Mouse (Mus musculus): ENCODE measurements at regions not wholly inside any gene's neighbourhood (a gene's known extent, or its start where the extent isn't known, plus 50 kb on each side); places are given as distances from the start of the nearest gene placed in this dataset.

GRCm38 (mm10) chr5:46488140-46488942, 630.9 kb upstream of the Lcorl start:
- DNase-seq (ENCODE audit: low spot score in 2 of 2) = no peak

- no peak for DNase-seq (ENCODE audit: low spot score in 2 of 2)
Measured at GRCm38 (mm10) chr5:46486740-46487326, 629.4 kb upstream of the Lcorl start.

- no peak for DNase-seq (ENCODE audit: low spot score in 2 of 2)
Measured at GRCm38 (mm10) chr5:46456356-46456755, 598.9 kb upstream of the Lcorl start.

GRCm38 (mm10) chr5:46448274-46448673, 590.9 kb upstream of the Lcorl start:
- peak in 1 of 2 experiments; percentile 19 for DNase-seq (ENCODE audit: low spot score in 2 of 2)

- DNase-seq (ENCODE audit: low spot score in 2 of 2) = no peak
Measured at GRCm38 (mm10) chr5:46445844-46446243, 588.4 kb upstream of the Lcorl start.

GRCm38 (mm10) chr5:46445122-46445521, 587.7 kb upstream of the Lcorl start:
- DNase-seq (ENCODE audit: low spot score in 2 of 2) = no peak

GRCm38 (mm10) chr5:46443805-46444340, 586.5 kb upstream of the Lcorl start:
- peak in 1 of 2 experiments; percentile 30 for DNase-seq (ENCODE audit: low spot score in 2 of 2)

GRCm38 (mm10) chr5:46442600-46443248, 585.3 kb upstream of the Lcorl start:
- peak; percentile 6 to 53 for DNase-seq (ENCODE audit: low spot score in 2 of 2)

- DNase-seq (ENCODE audit: low spot score in 2 of 2) = no peak
Measured at GRCm38 (mm10) chr5:46441716-46442115, 584.3 kb upstream of the Lcorl start.

GRCm38 (mm10) chr5:46431644-46432367, 574.4 kb upstream of the Lcorl start:
- no peak for DNase-seq (ENCODE audit: low spot score in 2 of 2)

- no peak for DNase-seq (ENCODE audit: low spot score in 2 of 2)
Measured at GRCm38 (mm10) chr5:46422738-46423137, 565.3 kb upstream of the Lcorl start.

GRCm38 (mm10) chr5:46406969-46407368, 549.6 kb upstream of the Lcorl start:
- DNase-seq (ENCODE audit: low spot score in 2 of 2) = no peak

- DNase-seq (ENCODE audit: low spot score in 2 of 2) = peak in 1 of 2 experiments; percentile 8
Measured at GRCm38 (mm10) chr5:46406404-46406803, 549.0 kb upstream of the Lcorl start.

GRCm38 (mm10) chr5:46386591-46386990, 529.2 kb upstream of the Lcorl start:
- DNase-seq (ENCODE audit: low spot score in 2 of 2) = no peak

- no peak for DNase-seq (ENCODE audit: low spot score in 2 of 2)
Measured at GRCm38 (mm10) chr5:46367328-46367727, 509.9 kb upstream of the Lcorl start.

- DNase-seq (ENCODE audit: low spot score in 2 of 2) = no peak
Measured at GRCm38 (mm10) chr5:46363661-46364060, 506.2 kb upstream of the Lcorl start.

- DNase-seq (ENCODE audit: low spot score in 2 of 2) = no peak
Measured at GRCm38 (mm10) chr5:46361637-46362036, 504.2 kb upstream of the Lcorl start.

GRCm38 (mm10) chr5:46348448-46348847, 491.0 kb upstream of the Lcorl start:
- DNase-seq (ENCODE audit: low spot score in 2 of 2) = no peak

GRCm38 (mm10) chr5:46347368-46348083, 490.1 kb upstream of the Lcorl start:
- peak; percentile 69 to 85 for DNase-seq (ENCODE audit: low spot score in 2 of 2)

GRCm38 (mm10) chr5:46338461-46338860, 481.0 kb upstream of the Lcorl start:
- DNase-seq (ENCODE audit: low spot score in 2 of 2) = no peak

GRCm38 (mm10) chr5:46330880-46331279, 473.5 kb upstream of the Lcorl start:
- DNase-seq (ENCODE audit: low spot score in 2 of 2) = no peak
